Mouse (Mus musculus): ENCODE data around the gene Llgl1.

Llgl1 gene

DNA sequence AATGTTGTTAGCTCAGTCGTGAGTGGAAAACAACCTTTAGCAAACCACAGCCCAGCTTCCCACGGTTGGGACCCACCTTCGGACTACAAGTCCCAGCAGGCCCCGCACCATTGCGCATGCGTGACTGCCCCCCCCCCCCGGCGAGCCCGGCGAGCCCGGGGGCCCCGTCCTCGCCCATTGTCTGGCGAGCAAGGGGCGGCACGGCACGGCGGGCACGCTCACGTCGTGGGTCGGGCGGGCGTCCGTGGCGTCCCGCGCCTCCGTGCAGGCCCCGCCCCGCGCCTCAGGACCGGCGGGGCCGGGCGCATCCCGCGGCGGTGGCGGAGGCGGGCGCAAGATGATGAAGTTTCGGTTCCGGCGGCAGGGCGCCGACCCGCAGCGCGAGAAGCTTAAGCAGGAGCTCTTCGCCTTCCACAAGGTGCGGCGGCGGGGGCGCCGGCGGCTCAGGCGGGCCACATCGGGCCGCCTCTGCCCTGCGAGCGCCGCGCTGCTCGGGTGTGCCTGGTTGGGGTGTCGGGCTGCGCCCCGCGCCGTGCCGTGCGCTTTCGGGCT lies at the start of gene Llgl1:
TSS of gene Llgl1 (plus strand) at position 200 of the 552 bp plus-strand sequence.
- DNase-seq (ENCODE audit: low read depth, low spot score): peak; percentile 97

DNA sequence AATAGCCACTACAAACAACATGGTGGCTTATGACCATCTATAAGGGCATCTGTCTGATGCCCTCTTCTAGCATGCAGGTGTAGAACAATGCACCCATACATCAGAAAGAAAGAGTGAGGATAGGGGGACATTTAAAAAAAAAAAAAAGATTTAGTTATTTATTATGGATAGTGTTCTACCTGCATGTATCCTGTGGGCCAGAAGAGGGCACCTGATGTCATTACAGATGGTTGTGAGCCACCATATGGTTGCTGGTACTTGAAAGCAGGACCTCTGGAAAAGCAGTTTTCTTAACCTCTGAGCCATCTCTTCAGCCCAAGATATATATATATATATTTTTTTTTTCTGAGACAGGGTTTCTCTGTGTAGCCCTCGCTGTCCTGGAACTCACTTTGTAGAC lies 3.4 kb upstream of the Llgl1 start:
- peak; percentile 6 for DNase-seq (ENCODE audit: low read depth, low spot score)

DNA sequence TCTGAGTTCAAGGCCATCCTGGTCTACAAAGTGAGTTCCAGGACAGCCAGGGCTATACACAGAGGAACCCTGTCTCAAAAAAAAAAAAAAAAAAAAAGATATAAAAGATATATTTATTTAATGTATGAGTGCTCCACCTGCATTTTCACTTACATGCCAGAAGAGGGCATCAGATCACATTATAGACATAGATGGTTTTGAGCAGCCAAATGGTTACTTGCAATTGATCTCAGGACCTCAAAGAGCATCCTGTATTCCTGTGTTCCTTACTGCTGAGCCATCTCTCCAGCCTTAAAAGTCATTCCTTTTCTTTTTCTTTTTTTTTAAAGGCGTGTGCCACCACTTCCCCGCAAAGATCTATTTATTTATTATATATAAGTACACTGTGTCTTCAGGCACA lies 2.0 kb upstream of the Llgl1 start:
- DNase-seq (ENCODE audit: low read depth, low spot score): peak; percentile 56

DNA sequence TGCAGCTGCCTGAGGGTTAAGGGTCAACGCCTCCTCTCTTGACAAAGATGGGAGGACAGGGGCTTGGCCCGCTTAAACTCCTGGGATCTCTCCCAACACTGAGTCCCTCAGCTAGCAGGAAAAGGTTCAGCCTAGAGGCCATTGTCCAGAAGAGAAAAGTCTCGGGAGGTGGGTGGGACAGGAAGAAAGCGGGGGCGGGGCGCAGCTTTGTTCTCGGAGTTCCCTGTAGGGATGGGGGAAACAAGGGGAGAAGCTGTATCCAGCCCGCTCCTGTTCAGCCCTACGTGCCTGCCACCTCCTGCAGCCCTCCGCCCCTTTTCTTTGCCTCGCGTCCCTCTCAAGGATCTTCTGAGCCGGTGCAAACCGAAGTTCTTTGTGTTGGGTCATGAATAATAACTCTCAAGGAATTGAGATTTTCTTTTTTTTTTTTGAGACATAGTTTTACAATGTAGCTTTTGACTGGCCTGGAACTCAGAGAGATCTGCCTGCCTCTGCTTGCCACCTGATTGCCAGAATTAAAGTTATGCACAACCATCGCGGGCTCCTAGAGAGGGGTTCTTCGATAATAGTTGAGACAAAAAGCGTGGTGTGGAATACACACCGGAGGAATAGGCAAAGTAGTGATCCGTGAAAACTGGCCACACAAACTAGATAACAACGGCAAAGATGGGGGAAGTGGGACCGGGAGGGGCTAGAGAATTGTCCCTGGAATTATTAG lies 558 bp upstream of the Llgl1 start:
- DNase-seq (ENCODE audit: low read depth, low spot score): peak; percentile 20

DNA sequence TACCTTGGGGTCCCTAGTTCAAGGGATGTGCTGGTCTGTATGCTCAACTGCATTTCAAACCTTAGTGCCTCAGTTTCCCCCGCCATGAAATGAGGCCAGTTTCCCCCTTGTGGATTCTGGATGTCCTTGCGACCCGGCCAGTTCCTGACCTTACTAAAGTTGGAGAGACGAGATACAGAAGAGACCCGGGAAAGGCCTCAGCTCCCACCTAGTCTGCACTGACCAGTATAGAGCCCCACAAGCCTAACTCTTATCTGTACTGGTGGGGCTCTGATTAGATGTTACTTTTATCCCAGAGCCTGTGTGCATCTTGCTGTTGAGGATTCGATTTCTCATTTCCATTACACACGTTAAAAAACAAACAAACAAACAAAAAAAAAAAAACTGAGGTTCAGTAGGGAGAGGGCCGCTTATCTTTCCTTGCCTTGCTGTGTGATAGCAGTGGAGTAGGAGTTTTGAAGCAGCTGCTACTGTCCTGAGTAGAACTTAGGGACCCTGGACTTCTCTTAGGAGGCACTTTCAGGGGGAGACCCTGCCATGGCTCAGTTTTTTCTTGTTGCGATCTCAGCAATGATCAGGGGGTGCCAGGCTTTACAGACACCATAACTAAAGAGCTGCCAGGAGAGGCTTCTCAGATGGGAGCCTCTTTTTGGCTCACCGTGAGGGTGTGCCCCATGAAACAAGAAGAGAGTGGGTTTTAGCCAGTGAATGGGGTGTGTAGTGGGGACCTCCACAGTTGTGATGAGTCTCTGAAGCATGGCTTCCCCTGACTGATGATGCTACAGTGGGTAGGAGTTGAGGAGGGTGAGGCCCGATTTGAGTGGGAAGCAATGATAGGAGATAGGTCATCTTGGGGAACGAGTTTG lies 1.0 kb downstream of the Llgl1 start:
- DNase-seq (ENCODE audit: low read depth, low spot score): peak; percentile 12

DNA sequence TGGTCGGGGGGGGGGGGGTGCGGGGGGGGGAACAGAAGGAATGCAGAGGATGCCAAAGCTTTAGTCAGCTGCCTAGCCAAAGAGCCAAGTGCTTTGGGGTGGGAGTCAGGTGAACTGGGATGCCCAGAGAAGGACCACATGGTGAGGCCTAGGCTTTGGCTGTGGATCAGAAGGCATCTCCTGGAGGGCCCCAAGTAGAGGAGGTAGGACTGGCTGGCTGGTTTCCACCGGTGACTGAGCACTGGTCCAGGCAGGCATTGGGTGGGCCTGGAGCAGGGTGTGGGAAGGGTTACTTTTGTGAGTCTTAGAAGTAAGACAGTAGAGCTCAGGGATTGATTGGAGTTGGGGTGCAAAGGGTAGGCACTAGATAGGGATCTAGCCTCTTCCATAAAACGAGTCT lies 2.1 kb downstream of the Llgl1 start:
- peak; percentile 20 for DNase-seq (ENCODE audit: low read depth, low spot score)

DNA sequence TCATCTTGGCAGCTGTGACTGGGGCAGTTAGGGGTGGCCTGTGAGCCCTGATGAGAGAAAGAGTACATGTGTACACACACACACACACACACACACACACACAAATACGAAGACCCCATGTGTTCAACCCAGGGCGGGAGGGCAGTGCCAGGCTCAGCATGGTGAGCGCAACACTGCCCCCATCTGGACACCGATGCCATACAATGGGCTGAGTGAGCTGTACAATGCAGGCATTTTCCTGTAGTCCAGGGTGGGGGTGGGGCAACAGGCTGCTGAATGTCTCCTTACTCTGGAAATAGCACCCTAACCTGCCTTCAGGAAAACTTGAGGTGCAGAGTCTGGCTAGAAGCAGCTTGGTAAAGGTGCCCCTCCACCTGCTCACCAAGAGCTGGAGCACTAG lies 3.6 kb downstream of the Llgl1 start:
- peak; percentile 94 for DNase-seq (ENCODE audit: low read depth, low spot score)

DNA sequence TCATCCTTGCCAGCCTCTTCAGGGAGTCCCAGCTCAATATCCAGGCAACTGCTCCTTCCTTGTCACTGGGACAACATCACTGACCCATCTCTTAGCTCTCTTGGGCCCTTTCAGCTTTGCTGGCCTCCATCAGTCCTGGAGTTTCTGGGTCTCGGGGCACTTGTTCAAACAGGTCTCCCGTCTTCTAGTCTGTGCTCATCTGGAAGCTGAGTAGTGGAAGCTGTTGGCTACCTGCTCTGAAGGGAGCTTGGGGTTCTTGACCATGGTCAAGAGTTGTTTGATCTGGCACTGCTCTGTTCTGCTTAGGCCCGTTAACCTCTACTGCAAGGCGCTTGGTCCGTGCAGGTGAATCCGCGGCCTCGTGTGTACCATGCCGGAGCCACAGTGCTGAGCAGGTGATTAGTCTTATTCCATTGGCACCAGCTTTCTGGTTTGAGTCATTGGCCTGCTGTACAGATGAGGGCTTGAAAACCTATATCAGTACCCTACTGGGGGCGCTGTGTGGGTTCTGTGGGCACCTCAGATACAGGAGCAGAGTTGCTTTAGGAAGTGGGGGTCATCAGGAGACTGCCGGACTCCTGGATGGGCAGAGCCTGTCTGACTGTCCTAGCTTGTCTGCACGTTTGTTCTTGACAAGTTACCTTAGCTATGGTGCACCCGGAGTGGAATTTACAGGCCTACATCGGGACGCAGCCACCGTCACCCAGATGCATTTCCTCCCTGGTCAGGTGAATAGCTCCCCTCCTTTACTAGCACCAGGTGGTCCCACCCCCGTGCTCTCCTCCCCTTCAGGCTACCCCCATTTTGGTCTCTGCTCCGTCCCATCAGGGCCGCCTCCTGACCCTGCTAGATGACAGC lies 4.7 kb downstream of the Llgl1 start:
- peak; percentile 6 for DNase-seq (ENCODE audit: low read depth, low spot score)

DNA sequence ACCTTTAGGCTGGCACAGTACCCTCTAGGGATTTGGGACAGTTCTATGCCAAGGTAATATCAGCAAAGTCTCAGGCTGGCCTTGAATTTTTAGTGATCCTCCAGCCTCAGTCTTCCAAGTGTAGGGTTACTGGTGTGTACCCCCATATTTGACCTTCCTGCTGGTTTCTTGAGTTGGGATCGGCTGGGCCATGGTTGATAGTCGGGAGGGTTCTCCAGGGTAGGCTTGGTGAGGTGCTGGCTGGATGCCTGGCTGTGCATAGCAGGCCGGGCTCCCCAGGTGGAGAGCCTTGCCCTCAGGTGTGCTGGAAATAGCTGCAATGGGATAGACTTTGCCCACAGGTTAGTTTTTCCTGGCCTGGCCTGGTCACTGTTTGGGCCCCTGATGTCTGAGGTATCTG lies 5.7 kb downstream of the Llgl1 start:
- peak; percentile 1 for DNase-seq (ENCODE audit: low read depth, low spot score)

DNA sequence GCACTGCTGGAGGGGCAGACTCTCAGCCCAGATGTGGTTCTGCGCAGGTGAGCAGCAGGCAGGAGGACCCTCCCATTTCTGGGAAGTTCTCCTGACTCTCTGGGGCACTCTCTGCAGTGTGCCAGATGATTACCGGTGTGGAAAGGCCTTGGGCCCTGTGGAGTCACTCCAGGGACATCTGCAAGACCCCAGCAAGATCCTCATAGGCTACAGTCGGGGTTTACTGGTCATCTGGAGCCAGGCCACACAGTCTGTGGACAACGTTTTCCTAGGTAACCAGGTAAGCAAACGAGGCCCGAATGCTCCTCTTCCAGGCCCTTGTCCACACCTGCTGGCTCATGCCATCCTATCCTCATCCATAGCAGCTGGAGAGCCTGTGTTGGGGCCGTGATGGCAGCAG lies 6.6 kb downstream of the Llgl1 start:
- DNase-seq (ENCODE audit: low read depth, low spot score): no peak

DNA sequence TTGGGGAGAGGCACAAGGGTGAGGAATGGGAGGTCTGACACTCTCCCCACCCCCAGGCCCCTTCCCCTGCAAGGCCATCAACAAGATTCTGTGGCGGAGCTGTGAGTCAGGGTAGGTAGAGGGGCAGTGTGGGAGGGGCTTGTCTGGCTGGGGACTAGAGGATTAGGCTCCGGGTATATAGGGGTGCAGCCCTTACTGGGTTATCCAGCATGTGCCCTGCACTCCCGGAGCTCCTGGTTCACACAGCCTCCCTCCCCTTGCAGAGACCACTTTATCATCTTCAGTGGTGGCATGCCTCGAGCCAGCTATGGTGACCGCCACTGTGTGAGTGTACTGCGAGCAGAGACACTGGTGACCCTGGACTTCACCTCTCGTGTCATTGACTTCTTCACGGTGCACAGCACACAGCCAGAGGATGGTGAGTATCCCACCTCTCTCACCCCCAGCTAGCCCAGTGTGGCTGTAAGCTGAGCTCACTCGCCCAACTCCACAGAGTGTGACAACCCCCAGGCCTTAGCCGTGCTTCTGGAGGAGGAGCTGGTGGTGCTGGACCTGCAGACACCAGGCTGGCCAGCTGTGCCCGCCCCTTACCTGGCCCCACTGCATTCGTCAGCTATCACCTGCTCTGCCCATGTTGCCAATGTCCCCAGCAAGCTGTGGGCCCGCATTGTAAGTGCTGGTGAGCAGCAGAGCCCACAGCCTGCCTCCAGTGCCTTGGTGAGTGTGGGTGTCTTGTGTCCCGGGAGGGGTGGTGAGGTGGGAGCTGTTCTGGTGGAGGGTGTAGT lies 7.4 kb downstream of the Llgl1 start:
- peak; percentile 25 for DNase-seq (ENCODE audit: low read depth, low spot score)

DNA sequence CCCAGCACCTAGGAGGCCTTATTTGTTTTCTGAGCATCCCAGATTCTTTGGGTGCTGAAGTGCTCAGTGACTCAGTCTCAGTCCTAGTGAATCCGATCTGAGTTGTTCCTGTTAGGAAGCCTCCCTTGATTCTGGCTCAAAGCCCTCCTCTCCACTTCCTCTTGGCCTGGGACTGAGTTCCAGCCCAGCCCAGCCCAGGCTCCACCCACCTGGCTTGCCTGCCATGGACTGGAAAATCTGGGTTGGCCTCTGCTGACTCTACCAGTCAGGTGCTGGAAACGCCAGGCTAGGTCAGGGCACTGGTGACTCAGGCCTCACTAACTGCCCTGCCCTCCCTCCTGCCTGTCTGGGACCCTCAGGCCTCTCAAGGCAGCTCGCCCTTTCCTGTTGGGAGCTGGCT lies 8.1 kb downstream of the Llgl1 start:
- DNase-seq (ENCODE audit: low read depth, low spot score): peak; percentile 68

DNA sequence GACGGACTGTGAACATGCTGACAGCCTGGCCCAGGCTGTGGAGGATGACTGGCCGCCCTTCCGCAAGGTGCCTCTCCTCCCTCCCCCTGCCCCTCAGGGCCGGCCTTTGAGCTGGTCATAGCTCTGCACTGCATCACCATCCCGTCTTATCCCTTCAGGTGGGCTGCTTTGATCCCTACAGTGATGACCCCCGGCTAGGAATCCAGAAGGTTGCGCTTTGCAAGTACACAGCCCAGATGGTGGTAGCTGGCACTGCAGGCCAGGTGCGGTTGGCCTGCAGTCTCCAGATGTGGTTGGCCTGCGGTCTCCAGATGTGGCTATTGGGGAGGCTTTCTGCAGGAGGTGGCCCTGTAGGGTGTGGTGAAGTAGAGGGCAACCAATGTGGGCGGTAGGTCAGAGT lies 9.1 kb downstream of the Llgl1 start:
- DNase-seq (ENCODE audit: low read depth, low spot score): peak; percentile 0

DNA sequence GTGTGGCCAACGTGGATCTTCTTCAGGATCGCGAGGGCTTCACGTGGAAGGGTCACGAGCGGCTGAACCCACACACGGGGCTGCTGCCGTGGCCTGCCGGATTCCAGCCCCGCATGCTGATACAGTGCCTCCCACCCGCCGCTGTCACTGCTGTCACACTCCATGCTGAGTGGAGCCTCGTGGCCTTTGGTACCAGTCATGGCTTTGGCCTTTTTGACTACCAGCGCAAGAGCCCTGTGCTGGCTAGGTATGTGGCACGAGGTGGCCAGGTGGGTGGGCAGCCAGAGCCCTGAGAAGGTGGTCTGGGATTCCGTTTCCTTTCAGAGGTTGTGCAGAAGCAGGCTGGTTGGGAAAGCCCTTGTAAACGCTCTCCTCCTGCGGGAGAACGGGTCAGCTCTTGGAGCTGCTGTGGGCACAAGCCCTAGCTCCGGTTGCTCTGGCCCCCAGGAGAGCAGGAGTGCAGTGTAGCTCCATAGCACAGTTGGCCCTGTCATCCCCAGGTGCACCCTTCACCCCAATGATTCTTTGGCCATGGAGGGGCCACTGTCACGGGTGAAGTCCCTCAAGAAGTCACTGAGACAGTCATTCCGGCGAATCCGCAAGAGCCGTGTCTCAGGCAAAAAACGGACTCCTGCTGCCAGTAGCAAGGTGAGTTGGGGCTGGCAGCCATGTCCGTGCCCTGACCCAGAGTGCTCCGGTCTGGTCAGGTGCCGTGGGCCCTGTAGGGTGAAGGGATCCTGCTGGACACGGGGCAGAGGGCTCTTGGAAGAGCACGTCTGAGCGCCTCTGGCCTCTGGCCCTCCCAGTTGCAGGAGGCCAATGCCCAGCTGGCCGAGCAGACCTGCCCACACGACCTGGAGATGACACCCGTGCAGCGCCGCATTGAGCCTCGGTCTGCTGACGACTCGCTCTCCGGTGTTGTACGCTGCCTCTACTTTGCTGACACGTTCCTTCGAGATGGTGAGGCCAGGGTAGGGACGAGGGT lies 10.2 kb downstream of the Llgl1 start:
- DNase-seq (ENCODE audit: low read depth, low spot score): no peak

DNA sequence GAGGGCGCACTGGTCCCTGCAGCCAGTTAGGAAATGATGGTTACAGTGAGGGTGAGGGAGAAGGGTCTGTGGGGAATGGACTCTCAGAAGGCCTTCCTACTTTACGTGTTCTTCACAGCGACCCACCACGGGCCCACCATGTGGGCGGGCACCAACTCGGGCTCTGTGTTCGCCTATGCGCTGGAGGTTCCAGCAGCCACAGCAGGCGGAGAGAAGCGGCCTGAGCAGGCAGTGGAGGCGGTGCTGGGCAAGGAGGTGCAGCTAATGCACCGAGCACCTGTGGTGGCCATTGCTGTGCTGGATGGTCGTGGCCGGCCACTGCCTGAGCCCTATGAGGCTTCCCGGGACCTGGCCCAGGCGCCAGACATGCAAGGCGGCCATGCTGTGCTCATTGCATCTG lies 11.7 kb downstream of the Llgl1 start:
- DNase-seq (ENCODE audit: low read depth, low spot score): no peak

DNA sequence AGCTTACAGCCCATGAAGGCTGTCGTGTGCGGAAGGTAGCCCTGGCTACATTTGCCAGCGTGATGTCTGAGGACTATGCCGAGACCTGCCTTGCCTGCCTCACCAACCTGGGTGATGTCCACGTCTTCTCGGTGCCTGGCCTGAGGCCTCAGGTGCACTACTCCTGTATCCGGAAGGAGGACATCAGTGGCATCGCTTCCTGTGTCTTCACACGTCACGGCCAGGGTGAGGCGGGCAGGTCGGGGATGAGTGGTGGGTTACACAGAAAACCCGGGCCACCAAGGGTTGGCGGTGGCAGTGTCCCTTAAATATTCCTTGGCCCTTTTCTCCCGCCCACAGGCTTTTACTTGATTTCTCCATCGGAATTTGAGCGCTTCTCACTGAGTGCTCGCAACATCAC lies 12.5 kb downstream of the Llgl1 start:
- DNase-seq (ENCODE audit: low read depth, low spot score): no peak

DNA sequence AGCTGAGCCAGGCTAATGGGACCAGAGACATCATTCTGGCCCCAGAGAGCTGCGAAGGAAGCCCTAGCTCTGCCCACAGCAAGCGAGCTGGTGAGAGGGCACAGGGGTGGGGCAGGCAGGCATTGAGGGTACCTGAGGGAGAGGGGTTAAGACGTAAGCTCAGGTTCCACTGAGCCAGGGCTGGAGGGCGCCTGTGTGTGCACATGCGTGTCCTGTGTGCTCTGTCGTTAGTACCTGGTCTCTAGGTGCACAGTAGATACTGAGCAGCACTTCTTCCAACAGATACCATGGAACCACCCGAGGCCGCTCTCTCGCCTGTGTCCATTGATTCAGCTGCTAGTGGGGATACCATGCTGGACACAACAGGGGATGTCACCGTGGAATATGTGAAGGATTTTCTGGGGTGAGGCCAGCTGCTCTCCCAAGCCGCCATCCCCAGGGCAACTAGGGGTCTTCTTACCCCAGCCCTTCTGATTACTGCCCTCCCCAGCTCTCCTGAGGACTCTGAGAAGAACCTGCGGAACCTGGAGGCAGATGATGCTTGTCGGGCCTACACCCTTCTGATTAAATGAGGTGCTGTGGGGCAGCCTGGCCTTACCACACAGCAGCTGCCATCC lies 13.2 kb downstream of the Llgl1 start:
- no peak for DNase-seq (ENCODE audit: low read depth, low spot score)

DNA sequence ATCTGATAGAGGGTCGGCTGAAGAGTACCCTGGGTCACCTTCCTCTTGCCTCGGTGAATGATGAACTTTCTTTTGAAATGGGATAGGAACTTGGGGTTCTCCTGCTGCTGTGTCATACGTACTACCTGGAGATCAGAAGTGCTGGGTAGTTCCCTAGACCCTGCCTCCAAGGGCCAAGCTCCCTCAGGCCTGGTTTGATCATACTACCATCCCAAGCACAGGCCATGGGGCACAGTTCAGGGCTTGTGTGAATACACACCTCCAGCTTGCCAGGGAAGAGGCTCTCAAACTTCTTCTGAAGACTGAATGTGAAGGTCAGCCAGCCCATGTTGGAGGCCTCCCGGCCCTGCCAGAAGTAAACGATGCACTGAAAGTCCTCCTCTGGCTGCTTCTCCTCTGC lies 16.3 kb downstream of the Llgl1 start:
- DNase-seq (ENCODE audit: low read depth, low spot score): no peak

DNA sequence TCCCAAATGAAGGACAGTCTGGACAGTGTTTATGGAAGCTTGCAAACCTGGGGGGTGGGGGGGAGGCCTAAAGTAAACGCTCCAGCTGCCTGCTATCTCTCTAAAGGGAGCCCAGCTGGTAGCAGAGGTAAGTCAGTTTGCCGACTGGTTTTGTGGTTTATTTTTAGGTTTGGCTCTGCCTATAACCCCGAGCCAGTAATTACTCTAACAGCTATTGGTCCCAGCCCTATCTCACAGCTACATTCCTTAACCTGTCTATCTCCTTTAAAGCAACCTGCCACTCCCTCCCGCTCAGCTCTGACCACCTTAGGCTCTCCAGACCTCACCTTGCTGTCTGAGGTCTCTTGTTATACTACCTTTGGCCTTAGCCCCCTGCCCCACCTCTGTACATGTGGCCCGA lies 19.7 kb downstream of the Llgl1 start:
- no peak for DNase-seq (ENCODE audit: low read depth, low spot score)

Measured in brain, adult 2 months (tissue).